Mouse (Mus musculus) liver, embryonic 16.5 days (tissue): Measurements from ENCODE around the gene Ccdc34. TPM values are rescaled to one million over a fixed set of nuclear protein-coding genes. Genes with fewer than 3 reads are reported as not detected.

Source experiments
- ATAC-seq: fragments of 200-750 bp; cut with Nextera tagmentation; 2 replicates; pipeline ENCODE4 v1.8.0; 2017; ENCODE audit warnings: low read depth, mild to moderate bottlenecking, moderate number of reproducible peaks, moderate library complexity
- H3K27ac ChIP-seq: fragments of 300-500 bp; sonication (generic); 2 replicates; pipeline ENCODE4 v1.5.1; 2014; ENCODE audit warnings: mild to moderate bottlenecking, low read length
- H3K27me3 ChIP-seq: fragments of 300-500 bp; sonication (generic); 2 replicates; pipeline ENCODE4 v1.6.1; 2014; ENCODE audit warnings: low read depth, low read length, mixed read lengths; ENCODE audit not compliant: control insufficient read depth, insufficient read depth
- H3K36me3 ChIP-seq: fragments of 300-500 bp; sonication (generic); 2 replicates; pipeline ENCODE4 v1.6.1; 2014; ENCODE audit warnings: mild to moderate bottlenecking; ENCODE audit not compliant: control insufficient read depth, insufficient read depth
- H3K4me1 ChIP-seq: fragments of 300-500 bp; sonication (generic); 2 replicates; pipeline ENCODE4 v1.6.1; 2014; ENCODE audit warnings: low read depth, low read length, mixed read lengths; ENCODE audit not compliant: control insufficient read depth
- H3K4me2 ChIP-seq: fragments of 300-500 bp; sonication (generic); 2 replicates; pipeline ENCODE4 v1.6.1; 2014; ENCODE audit warnings: low read depth, low read length, mixed read lengths
- H3K4me3 ChIP-seq: fragments of 300-500 bp; sonication (generic); 2 replicates; pipeline ENCODE4 v1.5.1; 2014; ENCODE audit warnings: low read depth, mild to moderate bottlenecking, low read length
- H3K9ac ChIP-seq: fragments of 300-500 bp; sonication (generic); 2 replicates; pipeline ENCODE4 v1.6.1; 2014; ENCODE audit warnings: low read depth, low read length
- H3K9me3 ChIP-seq: fragments of 300-500 bp; sonication (generic); replicated peaks from 2 replicates; pipeline ENCODE4 v1.6.1; 2016; ENCODE audit warnings: low read length; ENCODE audit not compliant: control insufficient read depth
- WGBS: fragments of 180-500 bp; shearing (Covaris S2); extraction: QIAGEN DNeasy Blood & Tissue Kit; methylation state at CpG from one replicate; pipeline ENCODE4 v1.1.7; 2014; ENCODE audit not compliant: insufficient replicate concordance; 5-methylcytosine and 5-hydroxymethylcytosine counted together
- polyA plus RNA-seq: library from polyadenylated mRNA; unstranded; fragments of >200 nt; fragmentation: Nextera tagmentation; extraction: Ambion mirVana; gene quantifications from 2 replicates; pipeline ENCODE4 v1.2.1, GENCODE M21; 2015

Gene Ccdc34
- polyA plus RNA-seq, 1 experiment from 2014 or later: 18.1 TPM

GRCm38 (mm10) chr2:110177406-110177805, 159.8 kb downstream of the Ccdc34 start:
- no peaks in the 10 kb centered on the region for H3K4me1 ChIP-seq
- no peaks in the 10 kb centered on the region for H3K36me3 ChIP-seq
- no peak overlapping the region for H3K4me3 ChIP-seq
- no peaks in the 10 kb centered on the region for H3K9me3 ChIP-seq
- WGBS: 25% methylated on average over 2 of the region's 2 CpGs
- H3K4me2 ChIP-seq: no peak overlapping the region
- ATAC-seq: no peak
- H3K27me3 ChIP-seq: no peaks in the 10 kb centered on the region
- no peak overlapping the region for H3K27ac ChIP-seq
- H3K9ac ChIP-seq: no peak overlapping the region

- Histone ChIP-seq H3K4me3 (no peak overlapping the region), H3K36me3 (no peaks in the 10 kb centered on the region)
- WGBS: 58% methylated on average over 7 of the region's 7 CpGs
These were observed 160.3 kb downstream of the Ccdc34 start for GRCm38 (mm10) chr2:110177879-110178278.

DNA sequence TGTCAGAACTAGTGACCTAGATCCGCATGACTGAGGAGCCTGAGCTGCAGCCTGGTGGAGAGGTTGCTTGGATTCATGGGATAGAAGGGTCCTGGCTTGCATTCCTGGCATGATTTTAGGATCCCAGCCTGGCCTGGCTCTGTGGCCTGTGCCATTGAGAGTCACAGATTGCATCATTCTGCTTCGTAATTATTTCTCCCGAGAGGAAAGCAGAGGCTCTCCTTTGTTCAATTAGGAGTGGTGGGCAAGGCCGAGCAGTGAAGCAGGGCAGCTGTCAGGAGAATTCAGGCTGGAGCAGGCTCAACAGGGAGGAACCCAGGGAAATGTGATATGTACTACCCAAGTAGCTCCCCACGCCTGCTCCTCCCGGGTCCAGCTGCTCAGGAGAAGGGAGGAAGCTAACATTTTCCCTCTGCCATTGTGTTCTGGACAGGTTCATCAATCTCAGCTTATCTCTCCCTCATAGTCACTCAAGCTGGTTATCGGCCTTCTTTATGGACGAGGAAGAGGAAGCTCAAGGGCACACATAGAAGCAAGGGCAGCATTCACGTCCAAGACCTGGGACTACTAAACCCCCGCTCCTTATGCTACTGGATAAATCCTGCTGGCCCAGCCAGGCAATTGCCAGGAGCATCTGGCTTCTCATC, 162.2 kb downstream of the Ccdc34 start:
- WGBS: 18% methylated on average over 10 of the region's 10 CpGs
- no peaks in the 10 kb centered on the region for H3K4me1 ChIP-seq
- no peaks in the 10 kb centered on the region for H3K27me3 ChIP-seq
- H3K36me3 ChIP-seq: no peaks in the 10 kb centered on the region
- no peak overlapping the region for H3K9ac ChIP-seq
- peak; percentile 37; the same call in 1 of the 2 replicates for ATAC-seq
- no peaks in the 10 kb centered on the region for H3K9me3 ChIP-seq
- H3K4me3 ChIP-seq: no peak overlapping the region
- H3K27ac ChIP-seq: no peak overlapping the region
- no peak overlapping the region for H3K4me2 ChIP-seq

More at GRCm38 (mm10) chr2:110177879-110178278, 160.3 kb downstream of the Ccdc34 start:
- H3K9ac ChIP-seq: no peak overlapping the region
- H3K27ac ChIP-seq: no peak overlapping the region
- no peak overlapping the region for H3K4me2 ChIP-seq
- no peaks in the 10 kb centered on the region for H3K9me3 ChIP-seq
- no peaks in the 10 kb centered on the region for H3K27me3 ChIP-seq
- no peak for ATAC-seq
- H3K4me1 ChIP-seq: no peaks in the 10 kb centered on the region

GRCm38 (mm10) chr2:110180316-110180670, 162.7 kb downstream of the Ccdc34 start:
- Histone ChIP-seq H3K4me1 (no peaks in the 10 kb centered on the region), H3K4me3 (no peak overlapping the region), H3K36me3 (no peaks in the 10 kb centered on the region), H3K9ac (no peak overlapping the region), H3K27me3 (no peaks in the 10 kb centered on the region), H3K4me2 (no peak overlapping the region), H3K9me3 (no peaks in the 10 kb centered on the region), H3K27ac (no peak overlapping the region)
- WGBS: 49% methylated on average over 7 of the region's 7 CpGs
- ATAC-seq: no peak

GRCm38 (mm10) chr2:110181666-110182065, 164.0 kb downstream of the Ccdc34 start:
- WGBS: 49% methylated on average over 6 of the region's 6 CpGs
- ATAC-seq: no peak
- H3K9ac ChIP-seq: no peak overlapping the region
- no peaks in the 10 kb centered on the region for H3K4me1 ChIP-seq
- no peaks in the 10 kb centered on the region for H3K9me3 ChIP-seq
- H3K27ac ChIP-seq: no peak overlapping the region
- H3K4me3 ChIP-seq: no peak overlapping the region
- H3K4me2 ChIP-seq: no peak overlapping the region
- H3K27me3 ChIP-seq: no peaks in the 10 kb centered on the region
- no peaks in the 10 kb centered on the region for H3K36me3 ChIP-seq

- no peaks in the 10 kb centered on the region for H3K27me3 ChIP-seq
These were observed 164.6 kb downstream of the Ccdc34 start for GRCm38 (mm10) chr2:110182248-110182647.

DNA sequence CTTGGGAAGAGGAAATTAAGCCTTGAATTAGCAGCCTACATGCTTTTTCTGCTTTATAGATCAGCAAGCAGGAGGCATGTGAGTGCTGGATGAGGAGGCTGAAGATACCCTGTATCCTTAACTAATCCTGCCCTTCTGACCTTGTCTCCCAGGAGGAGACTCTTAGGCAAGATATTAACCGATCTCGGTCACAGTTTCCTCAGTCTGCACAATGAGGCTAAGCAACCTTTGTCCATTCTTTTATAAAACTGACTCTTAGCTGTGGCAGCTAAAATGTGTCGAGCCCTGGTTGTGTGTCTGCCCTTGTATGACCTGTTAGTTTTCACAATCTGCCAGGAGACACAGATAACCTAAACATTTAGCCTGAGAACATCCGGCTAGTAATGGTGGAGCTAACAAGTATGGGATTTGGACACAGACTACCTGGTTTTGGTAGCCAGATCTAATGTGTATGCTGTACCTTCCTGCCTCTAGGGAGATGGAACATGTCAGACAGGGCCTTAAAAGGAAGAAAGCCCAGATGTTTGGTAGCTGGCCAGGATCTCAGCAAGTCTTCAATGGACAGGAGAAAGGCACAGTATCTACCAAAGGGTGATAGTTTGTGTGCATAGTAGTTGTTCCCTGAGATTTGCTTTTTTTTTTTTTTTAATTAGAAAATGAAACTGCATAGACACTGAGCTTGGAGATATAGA, 165.3 kb downstream of the Ccdc34 start:
- no peaks in the 10 kb centered on the region for H3K27me3 ChIP-seq
- no peaks in the 10 kb centered on the region for H3K4me1 ChIP-seq
- WGBS: 55% methylated on average over 4 of the region's 4 CpGs
- H3K4me2 ChIP-seq: no peak overlapping the region
- no peak overlapping the region for H3K27ac ChIP-seq
- H3K9ac ChIP-seq: no peak overlapping the region
- no peak overlapping the region for H3K4me3 ChIP-seq
- no peaks in the 10 kb centered on the region for H3K9me3 ChIP-seq
- no peak for ATAC-seq
- H3K36me3 ChIP-seq: no peaks in the 10 kb centered on the region

More at GRCm38 (mm10) chr2:110182248-110182647, 164.6 kb downstream of the Ccdc34 start:
- 51% methylated on average over 6 of the region's 6 CpGs for WGBS
- ATAC-seq: no peak
- H3K4me2 ChIP-seq: no peak overlapping the region
- no peaks in the 10 kb centered on the region for H3K9me3 ChIP-seq
- H3K27ac ChIP-seq: no peak overlapping the region
- no peaks in the 10 kb centered on the region for H3K4me1 ChIP-seq
- no peak overlapping the region for H3K4me3 ChIP-seq
- no peaks in the 10 kb centered on the region for H3K36me3 ChIP-seq
- H3K9ac ChIP-seq: no peak overlapping the region

- no peak for ATAC-seq
- Histone ChIP-seq H3K36me3 (no peaks in the 10 kb centered on the region), H3K4me3 (no peak overlapping the region), H3K4me1 (no peaks in the 10 kb centered on the region), H3K27me3 (no peaks in the 10 kb centered on the region), H3K9ac (no peak overlapping the region), H3K27ac (no peak overlapping the region), H3K9me3 (no peaks in the 10 kb centered on the region), H3K4me2 (no peak overlapping the region)
- WGBS: 72% methylated on average over 1 of the region's 1 CpGs
These were observed 166.5 kb downstream of the Ccdc34 start for GRCm38 (mm10) chr2:110184071-110184470.

DNA sequence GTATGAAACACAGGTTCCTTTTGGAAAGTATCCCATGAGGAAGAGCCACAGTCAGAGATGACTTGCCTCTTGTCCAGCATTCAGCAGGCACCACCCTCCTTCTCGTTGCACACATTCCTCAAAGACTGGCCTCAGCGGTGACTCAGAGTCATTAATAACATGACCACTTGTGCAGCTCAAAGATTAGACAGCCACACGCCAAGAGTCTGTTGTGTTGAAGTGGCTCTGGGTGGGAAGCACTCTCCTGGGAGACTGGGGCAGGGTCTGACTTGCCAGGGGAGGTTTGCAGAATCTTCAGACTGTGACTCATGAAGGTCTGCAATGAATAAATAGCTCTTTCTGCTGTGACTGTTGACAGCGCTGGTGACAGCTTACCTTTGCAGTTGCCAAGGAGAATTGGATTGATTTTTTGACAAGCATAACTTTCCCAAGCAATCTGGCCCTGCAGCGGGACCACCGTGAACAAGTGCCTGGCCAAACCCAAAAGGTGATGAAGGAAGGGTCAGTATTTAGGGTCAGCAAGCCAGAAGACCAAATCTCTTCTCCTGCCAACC, 168.9 kb downstream of the Ccdc34 start:
- Histone ChIP-seq H3K9ac (no peak overlapping the region), H3K27ac (no peak overlapping the region), H3K4me1 (no peaks in the 10 kb centered on the region), H3K9me3 (no peaks in the 10 kb centered on the region), H3K4me3 (no peak overlapping the region), H3K4me2 (no peak overlapping the region), H3K27me3 (no peaks in the 10 kb centered on the region), H3K36me3 (no peaks in the 10 kb centered on the region)
- 26% methylated on average over 6 of the region's 6 CpGs for WGBS
- no peak for ATAC-seq
